Mouse (Mus musculus): ENCODE measurements around the gene Slc12a1. TPM values are rescaled to one million over a fixed set of nuclear protein-coding genes. Genes with fewer than 3 reads are reported as not detected.

Slc12a1 gene
- polyA plus RNA-seq, 1 experiment = 0.01 TPM

GRCm38 (mm10) chr2:125142336-125142735, 10.0 kb upstream of the Slc12a1 start:
- H3K4me3 ChIP-seq (ENCODE audit: control insufficient read depth, insufficient read depth, low read length) = no peak overlapping the region
- H3K27me3 ChIP-seq (ENCODE audit: control insufficient read depth, insufficient read depth, low read length) = no peaks in the 10 kb centered on the region
- no peak for DNase-seq
- H3K27ac ChIP-seq (ENCODE audit: control insufficient read depth, insufficient read depth, low read length) = no peak overlapping the region
- no peak for TF ChIP-seq CTCF (IDR thresholded peaks at IDR 0.05; ENCODE audit: borderline replicate concordance, control insufficient read depth, extremely low read depth, insufficient read depth, low read length, poor library complexity)
- TF ChIP-seq POLR2A (IDR thresholded peaks at IDR 0.05; ENCODE audit: control insufficient read depth, extremely low read depth, insufficient read depth, low read length, poor library complexity) = no peak
- H3K4me1 ChIP-seq (replicated peaks; ENCODE audit: control insufficient read depth, insufficient read depth, low read length) = no peaks in the 10 kb centered on the region
- H3K36me3 ChIP-seq (ENCODE audit: control insufficient read depth, insufficient read depth, low read length) = no peaks in the 10 kb centered on the region

- TF ChIP-seq POLR2A (IDR thresholded peaks at IDR 0.05; ENCODE audit: control insufficient read depth, extremely low read depth, insufficient read depth, low read length, poor library complexity) (no peak), CTCF (IDR thresholded peaks at IDR 0.05; ENCODE audit: borderline replicate concordance, control insufficient read depth, extremely low read depth, insufficient read depth, low read length, poor library complexity) (no peak)
- 92% methylated on average over 9 of the region's 9 CpGs for WGBS
- no peaks in the 10 kb centered on the region for H3K27me3 ChIP-seq (ENCODE audit: control insufficient read depth, insufficient read depth, low read length)
- H3K4me3 ChIP-seq (ENCODE audit: control insufficient read depth, insufficient read depth, low read length) = no peak overlapping the region
- no peaks in the 10 kb centered on the region for H3K4me1 ChIP-seq (replicated peaks; ENCODE audit: control insufficient read depth, insufficient read depth, low read length)
- H3K27ac ChIP-seq (ENCODE audit: control insufficient read depth, insufficient read depth, low read length) = no peak overlapping the region
- DNase-seq = no peak
- H3K36me3 ChIP-seq (ENCODE audit: control insufficient read depth, insufficient read depth, low read length) = no peaks in the 10 kb centered on the region
Observed at GRCm38 (mm10) chr2:125154294-125154693, 2.0 kb downstream of the Slc12a1 start.

DNA sequence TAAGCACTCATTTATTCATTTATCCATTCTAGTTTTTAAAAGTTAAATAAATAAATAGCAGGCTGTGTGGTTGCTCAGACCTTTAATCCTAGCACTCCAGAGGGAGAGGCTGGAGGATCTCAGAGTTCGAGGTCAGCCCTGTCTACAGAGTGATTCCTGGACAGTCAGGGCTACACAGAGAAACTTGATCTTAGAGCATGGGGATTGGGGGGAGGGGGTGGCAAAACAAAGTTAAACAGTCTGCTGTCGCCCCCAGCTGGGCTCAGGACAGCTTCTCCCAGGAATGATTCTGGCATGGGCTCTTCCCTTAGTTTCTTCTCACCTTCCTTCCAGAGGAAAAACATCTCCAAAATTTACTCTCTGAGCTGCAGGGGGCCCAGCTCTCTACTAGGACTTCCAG, 3.2 kb downstream of the Slc12a1 start:
- H3K36me3 ChIP-seq (ENCODE audit: control insufficient read depth, insufficient read depth, low read length) = no peaks in the 10 kb centered on the region
- H3K4me3 ChIP-seq (ENCODE audit: control insufficient read depth, insufficient read depth, low read length) = no peak overlapping the region
- H3K27me3 ChIP-seq (ENCODE audit: control insufficient read depth, insufficient read depth, low read length) = no peaks in the 10 kb centered on the region
- no peak for TF ChIP-seq CTCF (IDR thresholded peaks at IDR 0.05; ENCODE audit: borderline replicate concordance, control insufficient read depth, extremely low read depth, insufficient read depth, low read length, poor library complexity)
- TF ChIP-seq POLR2A (IDR thresholded peaks at IDR 0.05; ENCODE audit: control insufficient read depth, extremely low read depth, insufficient read depth, low read length, poor library complexity) = no peak
- 47% methylated on average over 2 of the region's 2 CpGs for WGBS
- no peaks in the 10 kb centered on the region for H3K4me1 ChIP-seq (replicated peaks; ENCODE audit: control insufficient read depth, insufficient read depth, low read length)
- DNase-seq = no peak
- H3K27ac ChIP-seq (ENCODE audit: control insufficient read depth, insufficient read depth, low read length) = no peak overlapping the region

- Histone ChIP-seq H3K4me3 (ENCODE audit: control insufficient read depth, insufficient read depth, low read length) (no peak overlapping the region), H3K36me3 (ENCODE audit: control insufficient read depth, insufficient read depth, low read length) (no peaks in the 10 kb centered on the region), H3K27me3 (ENCODE audit: control insufficient read depth, insufficient read depth, low read length) (no peaks in the 10 kb centered on the region), H3K4me1 (replicated peaks; ENCODE audit: control insufficient read depth, insufficient read depth, low read length) (no peaks in the 10 kb centered on the region), H3K27ac (ENCODE audit: control insufficient read depth, insufficient read depth, low read length) (no peak overlapping the region)
- TF ChIP-seq CTCF (IDR thresholded peaks at IDR 0.05; ENCODE audit: borderline replicate concordance, control insufficient read depth, extremely low read depth, insufficient read depth, low read length, poor library complexity) (no peak), POLR2A (IDR thresholded peaks at IDR 0.05; ENCODE audit: control insufficient read depth, extremely low read depth, insufficient read depth, low read length, poor library complexity) (no peak)
- WGBS = 85% methylated on average over 4 of the region's 4 CpGs
- DNase-seq = no peak
Observed at GRCm38 (mm10) chr2:125162012-125162470, 9.7 kb downstream of the Slc12a1 start.

DNA sequence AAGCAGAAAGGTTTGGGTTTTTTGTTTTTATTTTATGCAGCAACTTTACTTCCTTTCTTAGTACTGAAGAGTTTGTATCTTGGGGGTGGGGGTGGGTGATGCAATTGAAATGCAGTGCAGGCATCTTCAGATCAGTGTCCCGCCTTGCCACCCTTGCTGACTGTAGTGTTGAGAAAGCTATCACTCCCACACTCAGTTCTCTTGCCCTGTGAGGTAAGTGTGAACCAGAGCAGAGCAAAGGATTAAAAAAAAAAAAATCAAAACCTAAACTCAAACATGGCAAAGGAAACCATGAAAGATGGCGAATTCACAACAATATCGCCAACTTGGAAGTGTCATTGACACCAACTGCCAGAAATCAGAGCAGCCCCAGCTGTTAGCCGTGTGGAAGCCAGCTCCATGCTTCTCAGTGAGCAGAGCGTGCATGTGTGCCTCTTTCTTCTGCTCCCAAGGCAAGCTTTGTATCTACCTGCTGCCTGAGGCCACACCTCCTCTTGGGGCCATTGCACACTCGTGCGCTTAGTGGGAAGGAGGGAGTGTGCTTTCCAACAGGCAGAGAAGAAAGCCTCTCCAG, 26.0 kb downstream of the Slc12a1 start:
- TF ChIP-seq POLR2A (IDR thresholded peaks at IDR 0.05; ENCODE audit: control insufficient read depth, extremely low read depth, insufficient read depth, low read length, poor library complexity) (no peak), CTCF (IDR thresholded peaks at IDR 0.05; ENCODE audit: borderline replicate concordance, control insufficient read depth, extremely low read depth, insufficient read depth, low read length, poor library complexity) (no peak)

DNA sequence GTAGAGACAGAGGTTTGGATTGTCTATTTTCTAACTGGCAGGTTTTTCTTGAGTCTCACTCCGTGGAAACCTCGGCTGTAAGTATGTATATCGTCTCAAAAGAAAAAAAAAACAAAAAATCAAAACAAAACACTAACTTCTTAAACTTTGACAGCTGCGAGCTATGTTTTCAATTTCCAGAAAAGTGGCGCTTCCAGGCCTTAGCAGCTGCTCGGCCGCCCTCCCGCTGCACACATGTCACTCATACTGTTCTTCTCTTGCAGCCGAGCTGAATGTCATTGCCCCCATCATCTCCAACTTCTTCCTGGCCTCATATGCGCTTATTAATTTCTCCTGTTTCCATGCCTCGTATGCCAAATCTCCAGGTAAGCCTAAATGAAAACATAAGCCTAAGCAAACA, 35.6 kb downstream of the Slc12a1 start:
- DNase-seq = no peak
- WGBS = 94% methylated on average over 11 of the region's 11 CpGs
- H3K27ac ChIP-seq (ENCODE audit: control insufficient read depth, insufficient read depth, low read length) = no peak overlapping the region
- TF ChIP-seq CTCF (IDR thresholded peaks at IDR 0.05; ENCODE audit: borderline replicate concordance, control insufficient read depth, extremely low read depth, insufficient read depth, low read length, poor library complexity) (no peak), POLR2A (IDR thresholded peaks at IDR 0.05; ENCODE audit: control insufficient read depth, extremely low read depth, insufficient read depth, low read length, poor library complexity) (no peak)
- no peak overlapping the region for H3K4me3 ChIP-seq (ENCODE audit: control insufficient read depth, insufficient read depth, low read length)
- H3K36me3 ChIP-seq (ENCODE audit: control insufficient read depth, insufficient read depth, low read length) = no peaks in the 10 kb centered on the region
- H3K27me3 ChIP-seq (ENCODE audit: control insufficient read depth, insufficient read depth, low read length) = no peaks in the 10 kb centered on the region
- no peaks in the 10 kb centered on the region for H3K4me1 ChIP-seq (replicated peaks; ENCODE audit: control insufficient read depth, insufficient read depth, low read length)

More for the DNA sequence above, 26.0 kb downstream of the Slc12a1 start:
- no peak for DNase-seq
- Histone ChIP-seq H3K4me3 (ENCODE audit: control insufficient read depth, insufficient read depth, low read length) (no peak overlapping the region), H3K27ac (ENCODE audit: control insufficient read depth, insufficient read depth, low read length) (no peak overlapping the region), H3K36me3 (ENCODE audit: control insufficient read depth, insufficient read depth, low read length) (no peaks in the 10 kb centered on the region), H3K4me1 (replicated peaks; ENCODE audit: control insufficient read depth, insufficient read depth, low read length) (no peaks in the 10 kb centered on the region), H3K27me3 (ENCODE audit: control insufficient read depth, insufficient read depth, low read length) (no peaks in the 10 kb centered on the region)
- 89% methylated on average over 7 of the region's 7 CpGs for WGBS

GRCm38 (mm10) chr2:125189197-125189596, 36.9 kb downstream of the Slc12a1 start:
- 4% methylated on average over 2 of the region's 2 CpGs for WGBS
- no peak for TF ChIP-seq CTCF (IDR thresholded peaks at IDR 0.05; ENCODE audit: borderline replicate concordance, control insufficient read depth, extremely low read depth, insufficient read depth, low read length, poor library complexity)
- no peak for TF ChIP-seq POLR2A (IDR thresholded peaks at IDR 0.05; ENCODE audit: control insufficient read depth, extremely low read depth, insufficient read depth, low read length, poor library complexity)
- Histone ChIP-seq H3K4me3 (ENCODE audit: control insufficient read depth, insufficient read depth, low read length) (no peak overlapping the region), H3K27ac (ENCODE audit: control insufficient read depth, insufficient read depth, low read length) (no peak overlapping the region), H3K27me3 (ENCODE audit: control insufficient read depth, insufficient read depth, low read length) (no peaks in the 10 kb centered on the region), H3K4me1 (replicated peaks; ENCODE audit: control insufficient read depth, insufficient read depth, low read length) (no peaks in the 10 kb centered on the region), H3K36me3 (ENCODE audit: control insufficient read depth, insufficient read depth, low read length) (no peaks in the 10 kb centered on the region)
- DNase-seq = peak; percentile 60

Data from thymus, adult 2 months (tissue).